Mouse (Mus musculus): ENCODE results near the gene Gtpbp3.

GRCm38 (mm10) chr8:71462786-71463185 is 25.1 kb upstream of the Gtpbp3 start:
- TF ChIP-seq KAT2A (conservative IDR thresholded peaks at IDR 0.05; ENCODE audit: low read depth, low read length) (no peak), CTCF (IDR thresholded peaks at IDR 0.05 in 2 of 3, conservative IDR thresholded peaks at IDR 0.05 in 1 of 3; ENCODE audit: control insufficient read depth in 1 of 3, insufficient read depth in 1 of 3, low read depth in 2 of 3, low read length in 3 of 3, poor library complexity in 1 of 3, severe bottlenecking in 1 of 3) (no peak)

All from MEL (cell line).